Mouse (Mus musculus) ovary, adult 2 months (tissue): ENCODE results near the gene Zfp429. TPM values are rescaled to one million over a fixed set of nuclear protein-coding genes. Genes with fewer than 3 reads are reported as not detected.

Experiments used
- polyA plus RNA-seq: library from polyadenylated mRNA; depleted of rRNA; stranded (reverse); fragments of >200 nt; gene quantifications from 2 replicates; pipeline ENCODE4 v1.2.3, GENCODE M21; 2012; rRNA removed

Gene Zfp429
- polyA plus RNA-seq, result 0.67 and 0.81 TPM in 2 replicates

GRCm38 (mm10) chr13:67399183-67399903, at the start of gene Zfp429:
TSS of gene Zfp429 (minus strand) at chr13:67399819.

GRCm38 (mm10) chr13:67421207-67421857, 21.7 kb upstream of the Zfp429 start, which contains the start of gene Zfp459:
TSS of gene Zfp459 (minus strand) at chr13:67421418.

GRCm38 (mm10) chr13:67375050-67375911, 24.3 kb downstream of the Zfp429 start, which contains the start of the genes Gm28041 and Zfp456:
TSS of gene Gm28041 (minus strand) at chr13:67375733.
TSS of gene Zfp456 (minus strand) at chr13:67375810.

GRCm38 (mm10) chr13:67360131-67360744, 39.4 kb downstream of the Zfp429 start, which contains the start of the genes Gm28044 and Zfp953:
TSS of gene Gm28044 (minus strand) at chr13:67360536.
TSS of gene Zfp953 (minus strand) at chr13:67360605.

Other genes with a start within 250 kb of the Zfp429 start
- 0.36 and 0.61 TPM in 2 replicates for gene Rsl1, start 226.6 kb downstream of the Zfp429 start, polyA plus RNA-seq
- gene Zfp455, start 205.3 kb downstream of the Zfp429 start, polyA plus RNA-seq, result 0.10 and 0.23 TPM in 2 replicates
- 0.37 and 0.39 TPM in 2 replicates for gene Zfp458, start 121.4 kb downstream of the Zfp429 start, polyA plus RNA-seq
- gene Zfp457, start 93.3 kb downstream of the Zfp429 start, polyA plus RNA-seq, result 1.1 and 1.5 TPM in 2 replicates
- gene Zfp595, start 67.2 kb downstream of the Zfp429 start, polyA plus RNA-seq, result 0.23 and 0.29 TPM in 2 replicates
- gene Gm28044, start 39.3 kb downstream of the Zfp429 start, polyA plus RNA-seq, result not detected in 2 replicates
- gene Zfp953, start 39.2 kb downstream of the Zfp429 start, polyA plus RNA-seq, result 0.10 and 0.12 TPM in 2 replicates
- not detected in 2 replicates for gene Gm28041, start 24.1 kb downstream of the Zfp429 start, polyA plus RNA-seq
- gene Zfp456, start 24.0 kb downstream of the Zfp429 start, polyA plus RNA-seq, result 0.05 and 0.34 TPM in 2 replicates
- 0.20 and 0.44 TPM in 2 replicates for gene Zfp459, start 21.6 kb upstream of the Zfp429 start, polyA plus RNA-seq
- gene Zfp874a, start 51.8 kb upstream of the Zfp429 start, polyA plus RNA-seq, result 0.49 and 0.68 TPM in 2 replicates
- 2.3 and 2.8 TPM in 2 replicates for gene Zfp874b, start 84.4 kb upstream of the Zfp429 start, polyA plus RNA-seq
- gene Zfp58, start 100.7 kb upstream of the Zfp429 start, polyA plus RNA-seq, result 0.70 and 0.79 TPM in 2 replicates
- gene Gm26965, start 126.3 kb upstream of the Zfp429 start, polyA plus RNA-seq, result not detected in 2 replicates
- gene Zfp87, start 126.4 kb upstream of the Zfp429 start, polyA plus RNA-seq, result 12.3 and 25.6 TPM in 2 replicates
- 3.1 and 4.7 TPM in 2 replicates for gene Zfp748, start 154.0 kb upstream of the Zfp429 start, polyA plus RNA-seq
- 0.05 and 0.14 TPM in 2 replicates for gene Zfp729b, start 209.9 kb upstream of the Zfp429 start, polyA plus RNA-seq
- gene Gm49345, start 237.9 kb upstream of the Zfp429 start, polyA plus RNA-seq, result not detected in 2 replicates
- gene Zfp729a, start 238.0 kb upstream of the Zfp429 start, polyA plus RNA-seq, result 0.46 and 1.1 TPM in 2 replicates